Mouse (Mus musculus) v-Abl transformed pro-B cells (cell line): ENCODE results near the gene Krtap15.

Source experiments
- in situ Hi-C, 2 experiments: fragments of 400-800 bp; cut with MboI; formaldehyde crosslinking; loops; one replicate each; pipeline ENCODE4 v1.15.1; 2025; ENCODE audit not compliant: unreplicated experiment in 2 of 2

Gene Krtap15

GRCm38 (mm10) chr16:88820066-88820465, at the start of gene Krtap15:
Krtap15 (plus strand) TSS chr16:88820215.
- in situ Hi-C loops: loop anchor here (5.0 to 10.0 kb wide), 2 partner anchors 163 to 425 kb away; no protein-coding TSS in a partner anchor

GRCm38 (mm10) chr16:88774106-88774505, 45.9 kb upstream of the Krtap15 start, which contains the start of gene 2310057N15Rik:
2310057N15Rik (minus strand) TSS chr16:88774206.
- in situ Hi-C loops: no loop called here

GRCm38 (mm10) chr16:88777596-88777995, 42.4 kb upstream of the Krtap15 start, which contains the start of gene Gm5965:
Gm5965 (plus strand) TSS chr16:88777896.
- in situ Hi-C loops: no loop called here

GRCm38 (mm10) chr16:88786786-88787185, 33.2 kb upstream of the Krtap15 start:
- in situ Hi-C loops: no loop called here

GRCm38 (mm10) chr16:88811827-88812226, 8.2 kb upstream of the Krtap15 start, which contains the start of gene Gm20741:
Gm20741 (minus strand) TSS chr16:88812220.
- in situ Hi-C loops: no loop called here

GRCm38 (mm10) chr16:88823736-88824135, 3.7 kb downstream of the Krtap15 start:
- in situ Hi-C loops: loop anchor here (5.0 to 10.0 kb wide), 2 partner anchors 166 to 429 kb away; no protein-coding TSS in a partner anchor

GRCm38 (mm10) chr16:88826095-88826652, 6.2 kb downstream of the Krtap15 start, which contains the start of gene Krtap14:
Krtap14 (minus strand) TSS chr16:88826145.
- in situ Hi-C loops: loop anchor here in 1 of 2 experiments (10.0 to 25.0 kb wide), 4 partner anchors 431 to 1361 kb away; no protein-coding TSS in a partner anchor

- in situ Hi-C loops: loop anchor here in 1 of 2 experiments (10.0 to 25.0 kb wide), 4 partner anchors 432 to 1360 kb away; no protein-coding TSS in a partner anchor
Observed at GRCm38 (mm10) chr16:88826978-88827377, 7.0 kb downstream of the Krtap15 start.

- in situ Hi-C loops: loop anchor here (10.0 to 25.0 kb wide), 5 partner anchors 453 to 1340 kb away; no protein-coding TSS in a partner anchor
Observed at GRCm38 (mm10) chr16:88847363-88847762, 27.3 kb downstream of the Krtap15 start.

GRCm38 (mm10) chr16:88848558-88848957, 28.5 kb downstream of the Krtap15 start:
- in situ Hi-C loops: loop anchor here (10.0 to 25.0 kb wide), 5 partner anchors 454 to 1339 kb away; no protein-coding TSS in a partner anchor

- in situ Hi-C loops: no loop called here
Observed at GRCm38 (mm10) chr16:88851450-88851849, 31.4 kb downstream of the Krtap15 start.

GRCm38 (mm10) chr16:88864887-88865407, 44.9 kb downstream of the Krtap15 start:
- in situ Hi-C loops: no loop called here

GRCm38 (mm10) chr16:88869311-88869710, 49.3 kb downstream of the Krtap15 start, which contains the start of gene Krtap19-1:
Krtap19-1 (minus strand) TSS chr16:88869411.
- in situ Hi-C loops: no loop called here

GRCm38 (mm10) chr16:88874169-88874568, 54.2 kb downstream of the Krtap15 start, which contains the start of gene Krtap19-2:
Krtap19-2 (minus strand) TSS chr16:88874269.
- in situ Hi-C loops: no loop called here

GRCm38 (mm10) chr16:88877938-88878337, 57.9 kb downstream of the Krtap15 start, which contains the start of gene Krtap19-3:
Krtap19-3 (minus strand) TSS chr16:88878038.
- in situ Hi-C loops: no loop called here
